Mouse (Mus musculus): ENCODE measurements around the gene Furin. TPM values are rescaled to one million over a fixed set of nuclear protein-coding genes. Genes with fewer than 3 reads are reported as not detected.
A peak's percentile ranks its signal among the peaks of the same experiment; 100 is the strongest.

Furin gene
- polyA plus RNA-seq, 1 experiment, result 72.7 TPM

GRCm38 (mm10) chr7:80347670-80348586 lies 57.3 kb downstream of the Furin start:
- TF ChIP-seq GATA1 (IDR thresholded peaks at IDR 0.05; ENCODE audit: borderline replicate concordance, low read length) (no peak), FLI1 (IDR thresholded peaks at IDR 0.05; ENCODE audit: low read length) (no peak)
- no peaks in the 10 kb centered on the region for H3K9me3 ChIP-seq
- H3K27me3 ChIP-seq (replicated peaks), result no peaks in the 10 kb centered on the region
- H3K4me3 ChIP-seq (replicated peaks), result peak overlapping the region; percentile 75
- H3K36me3 ChIP-seq (replicated peaks; ENCODE audit: low read length), result peaks cover 68% of the 10 kb centered on the region
- peaks cover 86% of the 10 kb centered on the region for H3K4me1 ChIP-seq

DNA sequence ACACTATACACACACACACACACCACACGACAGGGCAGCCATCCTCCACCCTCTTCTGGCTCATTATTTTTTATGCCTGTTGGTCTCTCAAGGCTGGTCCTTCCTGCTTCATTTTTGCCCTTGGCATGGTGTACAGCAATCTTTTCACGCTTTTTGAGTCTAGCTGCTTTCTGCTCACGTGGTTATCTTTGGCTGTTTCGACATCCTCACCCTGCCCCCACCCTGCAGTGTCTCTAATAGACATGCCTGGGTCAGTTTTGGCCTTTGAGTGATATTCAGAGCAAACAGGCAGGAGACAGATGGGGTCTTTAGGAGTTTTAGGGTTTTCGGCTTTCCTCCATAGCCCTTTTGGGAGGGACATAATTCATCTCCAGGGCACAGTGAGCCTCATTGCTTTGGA lies 58.4 kb downstream of the Furin start:
- TF ChIP-seq FLI1 (IDR thresholded peaks at IDR 0.05; ENCODE audit: low read length), result no peak
- no peak for TF ChIP-seq GATA1 (IDR thresholded peaks at IDR 0.05; ENCODE audit: borderline replicate concordance, low read length)
- H3K27me3 ChIP-seq (replicated peaks), result no peaks in the 10 kb centered on the region
- no peaks in the 10 kb centered on the region for H3K9me3 ChIP-seq
- H3K4me1 ChIP-seq, result peaks cover 85% of the 10 kb centered on the region
- H3K4me3 ChIP-seq (replicated peaks), result no peak overlapping the region
- H3K36me3 ChIP-seq (replicated peaks; ENCODE audit: low read length), result peaks cover 58% of the 10 kb centered on the region

DNA sequence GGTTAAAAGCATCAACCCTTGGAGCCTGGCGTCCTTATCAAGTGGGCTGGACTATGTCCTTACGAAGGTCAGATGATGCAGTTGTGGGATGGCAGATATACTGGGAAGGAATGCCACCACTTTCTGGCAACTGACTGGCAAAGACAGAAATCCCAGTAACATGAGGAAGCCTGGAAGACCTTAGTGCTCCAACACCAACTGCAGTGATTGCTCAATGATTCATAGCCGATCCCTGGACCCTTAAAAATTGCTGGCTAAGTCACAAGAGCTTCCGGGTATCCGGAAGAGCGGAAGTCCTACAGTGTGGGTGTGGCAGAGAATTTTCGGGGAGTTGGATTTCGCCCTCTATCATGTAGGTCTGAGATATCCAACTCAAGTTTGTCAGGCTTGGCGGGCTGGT lies 59.1 kb downstream of the Furin start:
- Histone ChIP-seq H3K27me3 (replicated peaks) (no peaks in the 10 kb centered on the region), H3K9me3 (no peaks in the 10 kb centered on the region), H3K4me1 (peaks cover 85% of the 10 kb centered on the region), H3K36me3 (replicated peaks; ENCODE audit: low read length) (peaks cover 52% of the 10 kb centered on the region), H3K4me3 (replicated peaks) (no peak overlapping the region)
- TF ChIP-seq GATA1 (IDR thresholded peaks at IDR 0.05; ENCODE audit: borderline replicate concordance, low read length), result no peak
- TF ChIP-seq FLI1 (IDR thresholded peaks at IDR 0.05; ENCODE audit: low read length), result no peak

DNA sequence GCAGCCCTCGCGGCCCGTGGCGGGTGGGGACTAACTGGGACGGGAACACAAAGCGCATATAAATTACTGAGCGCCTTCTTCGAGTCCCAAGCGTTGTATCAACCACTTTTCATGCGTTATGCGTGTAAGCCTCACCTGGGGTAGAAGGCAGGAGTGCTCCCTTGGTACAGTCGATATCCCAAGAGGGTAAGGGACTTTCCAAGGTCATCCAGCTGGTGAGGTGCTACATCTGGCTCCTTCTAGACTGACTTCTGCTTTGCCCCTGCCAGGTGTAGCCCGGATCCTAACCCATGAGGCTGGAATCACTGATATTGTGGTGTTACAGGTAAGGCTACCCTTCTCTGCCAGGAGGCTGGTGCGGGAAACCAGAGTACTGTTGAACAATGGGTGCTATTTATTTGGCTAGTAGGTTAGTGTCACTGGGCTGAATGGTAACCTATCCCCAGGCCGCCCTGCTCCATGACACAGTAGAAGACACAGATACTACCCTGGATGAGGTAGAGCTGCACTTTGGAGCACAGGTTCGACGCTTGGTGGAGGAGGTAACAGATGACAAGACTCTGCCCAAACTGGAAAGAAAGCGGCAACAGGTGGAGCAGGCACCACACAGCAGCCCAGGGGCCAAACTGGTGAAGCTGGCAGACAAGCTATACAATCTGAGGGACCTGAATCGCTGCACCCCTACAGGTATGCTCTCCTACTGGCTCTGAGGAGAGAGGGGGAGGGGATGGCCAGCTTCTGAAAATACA lies 61.8 kb downstream of the Furin start:
- peaks cover 30% of the 10 kb centered on the region for H3K36me3 ChIP-seq (replicated peaks; ENCODE audit: low read length)
- no peaks in the 10 kb centered on the region for H3K9me3 ChIP-seq
- no peaks in the 10 kb centered on the region for H3K27me3 ChIP-seq (replicated peaks)
- peaks cover 79% of the 10 kb centered on the region for H3K4me1 ChIP-seq
- no peak for TF ChIP-seq FLI1 (IDR thresholded peaks at IDR 0.05; ENCODE audit: low read length)
- no peak for TF ChIP-seq GATA1 (IDR thresholded peaks at IDR 0.05; ENCODE audit: borderline replicate concordance, low read length)
- peak overlapping the region; percentile 94 for H3K4me3 ChIP-seq (replicated peaks)

- no peak for TF ChIP-seq GATA1 (IDR thresholded peaks at IDR 0.05; ENCODE audit: borderline replicate concordance, low read length)
- no peak for TF ChIP-seq FLI1 (IDR thresholded peaks at IDR 0.05; ENCODE audit: low read length)
- peaks cover 79% of the 10 kb centered on the region for H3K4me1 ChIP-seq
- H3K27me3 ChIP-seq (replicated peaks), result no peaks in the 10 kb centered on the region
- H3K9me3 ChIP-seq, result no peaks in the 10 kb centered on the region
- peaks cover 30% of the 10 kb centered on the region for H3K36me3 ChIP-seq (replicated peaks; ENCODE audit: low read length)
- H3K4me3 ChIP-seq (replicated peaks), result peak within 1 kb of the TSS; percentile 94
These were observed 62.4 kb downstream of the Furin start, which contains the start of gene Hddc3 for GRCm38 (mm10) chr7:80342858-80343257. Gene Hddc3 (plus strand): TSS chr7:80343104.

DNA sequence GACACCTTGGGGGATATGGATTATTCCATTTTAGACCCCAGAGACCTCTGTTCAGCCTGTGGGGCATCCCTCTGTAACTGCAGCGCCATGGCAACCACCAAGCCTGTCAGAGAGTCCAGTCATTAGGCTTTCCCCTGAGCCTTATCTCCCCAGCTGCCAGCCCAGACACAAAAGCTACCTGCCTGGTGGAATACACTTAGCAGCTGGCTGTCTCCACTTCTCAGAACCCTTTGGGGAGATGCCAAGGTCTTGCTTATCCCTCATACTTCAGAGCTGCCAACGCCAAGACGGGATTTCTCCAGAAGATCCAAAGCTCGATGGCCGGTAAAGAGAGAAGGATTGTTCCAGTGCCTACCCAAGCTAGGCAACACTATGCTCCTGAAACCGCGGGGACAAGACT lies 63.4 kb downstream of the Furin start:
- no peaks in the 10 kb centered on the region for H3K9me3 ChIP-seq
- no peak for TF ChIP-seq GATA1 (IDR thresholded peaks at IDR 0.05; ENCODE audit: borderline replicate concordance, low read length)
- TF ChIP-seq FLI1 (IDR thresholded peaks at IDR 0.05; ENCODE audit: low read length), result no peak
- no peak overlapping the region for H3K4me3 ChIP-seq (replicated peaks)
- peaks cover 75% of the 10 kb centered on the region for H3K4me1 ChIP-seq
- peaks cover 35% of the 10 kb centered on the region for H3K36me3 ChIP-seq (replicated peaks; ENCODE audit: low read length)
- no peaks in the 10 kb centered on the region for H3K27me3 ChIP-seq (replicated peaks)

DNA sequence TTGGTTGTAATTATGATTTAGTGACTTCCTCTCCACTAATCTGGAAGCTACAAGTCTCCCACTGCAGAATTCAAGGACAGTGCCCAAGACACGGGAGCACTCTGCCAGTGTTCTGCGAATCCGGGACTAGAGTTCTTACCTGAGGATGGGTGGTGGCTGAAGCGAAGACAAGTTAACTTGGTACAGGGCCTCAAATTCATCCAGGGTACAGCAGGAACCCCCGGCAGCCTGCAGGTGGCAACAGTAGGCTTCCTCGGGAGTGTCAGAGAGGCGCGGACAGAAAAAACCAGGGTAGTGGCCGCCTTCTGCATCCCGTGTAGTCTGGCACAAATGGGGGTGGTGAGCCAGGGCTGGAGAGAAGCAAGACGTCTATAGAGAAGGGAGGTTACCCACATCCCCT lies 64.4 kb downstream of the Furin start, which contains the start of gene Unc45a:
Gene Unc45a, minus strand, starts transcription at position 213 of the 400 bp plus-strand sequence.
- H3K27me3 ChIP-seq (replicated peaks), result no peaks in the 10 kb centered on the region
- no peak for TF ChIP-seq FLI1 (IDR thresholded peaks at IDR 0.05; ENCODE audit: low read length)
- TF ChIP-seq GATA1 (IDR thresholded peaks at IDR 0.05; ENCODE audit: borderline replicate concordance, low read length), result no peak
- H3K9me3 ChIP-seq, result no peaks in the 10 kb centered on the region
- H3K36me3 ChIP-seq (replicated peaks; ENCODE audit: low read length), result peaks cover 35% of the 10 kb centered on the region
- H3K4me3 ChIP-seq (replicated peaks), result peak within 1 kb of the TSS; percentile 94
- peaks cover 75% of the 10 kb centered on the region for H3K4me1 ChIP-seq

DNA sequence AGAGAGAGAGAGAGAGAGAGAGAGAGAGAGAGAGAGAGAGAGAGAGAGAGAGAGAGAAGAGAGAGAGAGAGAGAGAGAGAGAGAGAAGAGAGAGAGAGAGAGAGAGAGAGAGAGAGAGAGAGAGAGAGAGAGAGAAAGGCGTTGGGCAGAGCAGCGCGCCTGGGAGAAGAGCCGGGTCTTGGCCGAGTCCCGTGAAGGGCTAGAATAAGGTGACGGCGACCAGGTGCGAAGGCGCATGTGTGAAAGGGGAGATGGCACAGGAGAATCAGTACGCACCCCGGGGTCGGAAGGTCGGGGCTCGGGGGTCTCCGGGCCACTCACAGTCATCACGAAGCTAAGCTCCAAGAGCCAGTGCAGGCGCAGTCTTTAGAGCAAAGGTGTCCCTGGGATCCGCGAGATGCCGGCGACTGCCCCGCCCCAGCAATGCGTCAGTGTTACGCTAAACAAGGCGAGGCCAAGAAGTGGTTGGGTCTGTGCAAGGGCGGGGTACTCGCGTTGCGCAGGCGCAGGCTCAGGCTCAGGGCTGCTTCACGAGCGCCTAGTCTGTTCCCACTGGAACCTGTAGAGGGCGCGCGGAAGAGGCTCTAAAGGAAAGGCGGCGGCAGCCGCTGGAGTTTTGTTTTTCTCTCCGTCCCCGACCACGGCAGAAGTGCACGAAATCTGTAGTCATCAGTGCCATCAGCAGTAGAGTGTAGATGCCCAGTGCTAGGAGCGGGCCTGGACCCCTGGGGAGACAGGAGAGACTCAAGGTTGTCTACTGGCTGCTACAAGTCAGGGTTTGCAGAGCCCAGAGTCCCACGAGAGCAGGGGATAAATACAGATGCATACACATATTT lies 65.2 kb downstream of the Furin start:
- Histone ChIP-seq H3K4me1 (peaks cover 77% of the 10 kb centered on the region), H3K27me3 (replicated peaks) (no peaks in the 10 kb centered on the region), H3K4me3 (replicated peaks) (peak overlapping the region; percentile 94), H3K36me3 (replicated peaks; ENCODE audit: low read length) (peaks cover 38% of the 10 kb centered on the region), H3K9me3 (no peaks in the 10 kb centered on the region)
- TF ChIP-seq GATA1 (IDR thresholded peaks at IDR 0.05; ENCODE audit: borderline replicate concordance, low read length), result no peak
- no peak for TF ChIP-seq FLI1 (IDR thresholded peaks at IDR 0.05; ENCODE audit: low read length)

DNA sequence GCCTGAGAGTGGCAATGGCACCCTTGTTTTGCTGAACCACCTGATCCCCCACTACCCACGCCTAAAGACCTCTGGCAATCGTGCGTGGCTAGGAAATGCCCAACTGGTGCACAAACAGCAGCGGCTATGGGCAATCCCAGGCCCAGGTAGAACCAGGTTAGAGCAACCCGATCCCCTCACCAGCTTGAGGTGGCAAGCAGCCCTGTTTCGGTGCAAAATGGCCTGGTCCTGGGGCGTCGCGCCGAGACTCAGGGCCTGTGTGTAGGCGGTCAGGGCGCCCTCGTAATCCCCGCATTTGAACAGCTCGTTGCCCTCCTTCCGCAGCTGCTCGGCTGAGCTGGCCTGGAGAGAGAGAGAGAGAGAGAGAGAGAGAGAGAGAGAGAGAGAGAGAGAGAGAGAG lies 65.9 kb downstream of the Furin start:
- Histone ChIP-seq H3K4me3 (replicated peaks) (peak overlapping the region; percentile 93), H3K27me3 (replicated peaks) (no peaks in the 10 kb centered on the region), H3K36me3 (replicated peaks; ENCODE audit: low read length) (peaks cover 45% of the 10 kb centered on the region), H3K9me3 (no peaks in the 10 kb centered on the region), H3K4me1 (peaks cover 81% of the 10 kb centered on the region)
- TF ChIP-seq GATA1 (IDR thresholded peaks at IDR 0.05; ENCODE audit: borderline replicate concordance, low read length) (no peak), FLI1 (IDR thresholded peaks at IDR 0.05; ENCODE audit: low read length) (no peak)

Other genes with a start within 250 kb of the Furin start
- 30.8 and 31.0 TPM in 2 replicates for gene Sema4b, start 218.6 kb downstream of the Furin start, polyA plus RNA-seq (2012; ENCODE audit: insufficient read depth, low replicate concordance)
- 42.4 and 54.0 TPM in 2 replicates for gene Cib1, start 172.6 kb downstream of the Furin start, polyA plus RNA-seq (2012; ENCODE audit: insufficient read depth, low replicate concordance)
- gene Gdpgp1, start 172.6 kb downstream of the Furin start, polyA plus RNA-seq (2012; ENCODE audit: insufficient read depth, low replicate concordance), result 1.6 and 7.0 TPM in 2 replicates
- 0.11 TPM in 1 of 2 replicates, not detected in the other for gene Ttll13, start 159.1 kb downstream of the Furin start, polyA plus RNA-seq (2012; ENCODE audit: insufficient read depth, low replicate concordance)
- 3.8 and 39.8 TPM in 2 replicates for gene Ngrn, start 144.2 kb downstream of the Furin start, polyA plus RNA-seq (2012; ENCODE audit: insufficient read depth, low replicate concordance)
- 1.8 and 5.0 TPM in 2 replicates for gene Vps33b, start 135.8 kb downstream of the Furin start, polyA plus RNA-seq (2012; ENCODE audit: insufficient read depth, low replicate concordance)
- 5.6 TPM in 1 of 2 replicates, not detected in the other for gene Prc1, start 111.0 kb downstream of the Furin start, polyA plus RNA-seq (2012; ENCODE audit: insufficient read depth, low replicate concordance)
- gene Rccd1, start 81.0 kb downstream of the Furin start, polyA plus RNA-seq (2012; ENCODE audit: insufficient read depth, low replicate concordance), result 4.7 and 5.0 TPM in 2 replicates
- 37.4 and 78.5 TPM in 2 replicates for gene Unc45a, start 64.4 kb downstream of the Furin start, polyA plus RNA-seq (2012; ENCODE audit: insufficient read depth, low replicate concordance)
- 17.4 and 104 TPM in 2 replicates for gene Hddc3, start 62.3 kb downstream of the Furin start, polyA plus RNA-seq (2012; ENCODE audit: insufficient read depth, low replicate concordance)
- gene Man2a2, start 34.1 kb downstream of the Furin start, polyA plus RNA-seq (2012; ENCODE audit: insufficient read depth, low replicate concordance), result 36.1 and 38.2 TPM in 2 replicates
- 42.2 and 53.1 TPM in 2 replicates for gene Fes, start 17.5 kb downstream of the Furin start, polyA plus RNA-seq (2012; ENCODE audit: insufficient read depth, low replicate concordance)
- 2.4 and 150 TPM in 2 replicates for gene Blm, start 129.7 kb upstream of the Furin start, polyA plus RNA-seq (2012; ENCODE audit: insufficient read depth, low replicate concordance)

Measured in megakaryocyte, embryonic 14.5 days (primary cell).